Mouse (Mus musculus) midbrain, embryonic 14.5 days (tissue): ENCODE results near the gene Ssrp1. TPM values are rescaled to one million over a fixed set of nuclear protein-coding genes. Genes with fewer than 3 reads are reported as not detected.

ENCODE experiments used
- ATAC-seq: fragments of 200-750 bp; cut with Nextera tagmentation; 2 replicates; pipeline ENCODE4 v1.8.0; 2017; ENCODE audit warnings: moderate number of reproducible peaks, moderate library complexity; ENCODE audit not compliant: low FRiP score, low TSS enrichment
- DNase-seq: peaks from one replicate; pipeline ENCODE4 v3.0.0-alpha.2; 2015
- H3K27ac ChIP-seq: fragments of 300-500 bp; sonication (generic); replicated peaks from 2 replicates; pipeline ENCODE4 v1.5.1; 2014; ENCODE audit warnings: mild to moderate bottlenecking, low read depth, low read length, moderate library complexity
- H3K27me3 ChIP-seq: fragments of 300-500 bp; sonication (generic); 2 replicates; pipeline ENCODE4 v1.6.1; 2014; ENCODE audit warnings: low read length, control low read depth, mixed read lengths; ENCODE audit not compliant: control insufficient read depth, insufficient read depth
- H3K36me3 ChIP-seq: fragments of 300-500 bp; sonication (generic); 2 replicates; pipeline ENCODE4 v1.6.1; 2014; ENCODE audit warnings: low read length, control low read depth; ENCODE audit not compliant: control insufficient read depth, insufficient read depth
- H3K4me1 ChIP-seq: fragments of 300-500 bp; sonication (generic); 2 replicates; pipeline ENCODE4 v1.6.1; 2014; ENCODE audit warnings: mild to moderate bottlenecking, antibody characterized with exemption, low read length, control low read depth; ENCODE audit not compliant: control insufficient read depth, insufficient read depth
- H3K4me2 ChIP-seq: fragments of 300-500 bp; sonication (generic); 2 replicates; pipeline ENCODE4 v1.6.1; 2014; ENCODE audit warnings: mild to moderate bottlenecking, low read length, moderate library complexity
- H3K4me3 ChIP-seq: fragments of 300-500 bp; sonication (generic); replicated peaks from 2 replicates; pipeline ENCODE4 v1.5.1; 2014; ENCODE audit warnings: low read depth, low read length
- H3K9ac ChIP-seq: fragments of 300-500 bp; sonication (generic); replicated peaks from 2 replicates; pipeline ENCODE4 v1.6.1; 2014; ENCODE audit warnings: mild to moderate bottlenecking, low read length, moderate library complexity
- H3K9me3 ChIP-seq: fragments of 300-500 bp; sonication (generic); 2 replicates; pipeline ENCODE4 v1.6.1; 2016; ENCODE audit warnings: low read length, control low read depth, mixed read lengths; ENCODE audit not compliant: control insufficient read depth
- WGBS: fragments of 180-500 bp; shearing (Covaris S2); extraction: QIAGEN DNeasy Blood & Tissue Kit; methylation state at CpG from one replicate; pipeline ENCODE4 v1.1.7; 2014; 5-methylcytosine and 5-hydroxymethylcytosine counted together
- polyA plus RNA-seq: library from polyadenylated mRNA; unstranded; fragments of >200 nt; fragmentation: Nextera tagmentation; extraction: Ambion mirVana; gene quantifications from 2 replicates; pipeline ENCODE4 v1.2.1, GENCODE M21; 2014

Gene Ssrp1
- polyA plus RNA-seq, 1 experiment from 2014 or later: 204 TPM

DNA sequence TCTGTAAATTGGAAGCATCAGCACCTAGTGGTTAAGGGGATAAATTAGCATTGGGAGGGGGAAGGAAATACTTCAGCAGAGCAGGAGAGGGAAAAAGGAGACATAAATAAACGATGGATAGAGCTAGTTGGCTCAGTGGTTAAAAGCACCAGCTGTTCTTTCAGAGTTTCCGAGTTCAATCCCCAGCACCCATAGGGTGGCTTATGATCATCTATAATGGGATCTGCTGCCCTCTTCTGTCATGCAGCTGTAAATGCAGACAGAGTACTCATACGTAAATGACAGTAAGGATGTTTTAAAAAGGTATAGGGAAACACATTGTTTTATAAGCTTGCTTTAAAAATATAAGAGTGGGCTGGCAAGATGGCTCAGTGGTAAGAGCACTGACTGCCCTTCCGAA is 29.3 kb upstream of the Ssrp1 start:
- Histone ChIP-seq H3K9ac (no peak overlapping the region), H3K4me3 (no peak overlapping the region), H3K27me3 (no peaks in the 10 kb centered on the region), H3K36me3 (no peaks in the 10 kb centered on the region), H3K4me1 (no peaks in the 10 kb centered on the region), H3K4me2 (no peak overlapping the region), H3K9me3 (no peaks in the 10 kb centered on the region), H3K27ac (no peak overlapping the region)
- 25% methylated on average over 4 of the region's 4 CpGs for WGBS
- DNase-seq (peak; percentile 66), ATAC-seq (no peak)

GRCm38 (mm10) chr2:85009212-85009611 is 27.8 kb upstream of the Ssrp1 start:
- no peak for DNase-seq
- Histone ChIP-seq H3K36me3 (no peaks in the 10 kb centered on the region), H3K9me3 (no peaks in the 10 kb centered on the region), H3K27me3 (no peaks in the 10 kb centered on the region), H3K27ac (no peak overlapping the region), H3K4me3 (no peak overlapping the region), H3K4me1 (no peaks in the 10 kb centered on the region), H3K9ac (no peak overlapping the region), H3K4me2 (no peak overlapping the region)
- 85% methylated on average over 2 of the region's 2 CpGs for WGBS
- no peak for ATAC-seq

DNA sequence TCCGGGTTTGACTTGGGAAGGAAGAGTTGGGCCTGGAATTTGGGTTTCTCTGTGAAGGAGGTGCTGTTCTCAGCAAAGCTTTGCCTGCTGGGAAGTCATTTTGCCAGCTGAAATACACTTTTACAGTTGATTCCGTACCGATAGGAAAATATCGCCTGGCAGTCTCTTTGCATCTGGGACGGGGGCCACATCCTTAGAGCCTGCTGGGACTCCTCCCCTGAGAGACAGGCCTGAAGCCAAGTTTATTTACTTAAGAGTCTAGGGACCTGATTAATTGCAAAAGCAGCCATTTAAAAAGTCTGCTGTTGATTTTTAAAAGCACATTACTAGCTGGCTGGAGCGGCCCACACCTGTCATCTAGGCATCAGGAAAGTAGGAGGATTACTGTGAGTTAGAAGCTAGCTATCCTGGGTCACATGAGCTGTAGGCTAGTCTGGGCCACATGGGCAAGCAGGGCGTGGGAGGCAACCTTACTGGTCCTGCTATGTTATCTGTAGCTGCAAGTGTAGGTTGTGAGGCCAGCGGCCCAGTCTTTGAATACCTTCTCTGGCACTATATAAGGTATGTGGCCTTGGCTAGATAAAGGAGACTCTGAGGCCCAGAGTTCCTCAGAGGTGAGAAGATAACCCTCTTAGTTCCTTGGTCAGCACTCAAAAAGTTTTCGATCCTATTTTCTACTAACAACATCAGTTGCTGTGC is 25.0 kb upstream of the Ssrp1 start:
- no peak overlapping the region for H3K4me3 ChIP-seq
- ATAC-seq: no peak
- H3K27me3 ChIP-seq: no peaks in the 10 kb centered on the region
- no peaks in the 10 kb centered on the region for H3K9me3 ChIP-seq
- H3K4me1 ChIP-seq: no peaks in the 10 kb centered on the region
- H3K4me2 ChIP-seq: no peak overlapping the region
- H3K36me3 ChIP-seq: no peaks in the 10 kb centered on the region
- no peak for DNase-seq
- H3K9ac ChIP-seq: no peak overlapping the region
- H3K27ac ChIP-seq: no peak overlapping the region
- WGBS: 82% methylated on average over 9 of the region's 9 CpGs

GRCm38 (mm10) chr2:85012679-85013078 is 24.4 kb upstream of the Ssrp1 start:
- no peaks in the 10 kb centered on the region for H3K4me1 ChIP-seq
- ATAC-seq (no peak), DNase-seq (no peak)
- H3K27ac ChIP-seq: no peak overlapping the region
- H3K9me3 ChIP-seq: no peaks in the 10 kb centered on the region
- no peak overlapping the region for H3K9ac ChIP-seq
- H3K36me3 ChIP-seq: no peaks in the 10 kb centered on the region
- WGBS: 88% methylated on average over 14 of the region's 14 CpGs
- no peaks in the 10 kb centered on the region for H3K27me3 ChIP-seq
- H3K4me2 ChIP-seq: no peak overlapping the region
- no peak overlapping the region for H3K4me3 ChIP-seq

- 83% methylated on average over 5 of the region's 5 CpGs for WGBS
- no peak for ATAC-seq
Measured at GRCm38 (mm10) chr2:85013826-85014587, 23.0 kb upstream of the Ssrp1 start.

DNA sequence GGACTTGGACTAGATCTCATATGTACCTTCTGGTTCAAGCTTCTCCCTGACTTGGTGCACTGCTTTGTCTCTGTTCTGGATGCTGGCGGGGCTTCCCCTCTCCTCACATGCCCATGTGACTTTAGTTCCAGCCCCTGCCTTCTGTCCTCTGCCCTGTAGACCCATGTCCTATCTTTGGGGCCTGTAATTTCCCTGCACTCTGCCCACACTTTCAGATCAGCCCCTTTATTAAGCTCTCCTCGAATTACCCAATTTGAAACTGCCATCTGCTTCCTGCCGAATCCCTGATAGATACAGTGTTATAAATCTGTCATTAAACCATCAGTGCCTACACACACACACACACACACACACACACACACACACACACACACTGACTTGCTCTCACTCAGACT is 22.4 kb upstream of the Ssrp1 start:
- ATAC-seq (no peak), DNase-seq (no peak)
- Histone ChIP-seq H3K4me2 (no peak overlapping the region), H3K9ac (no peak overlapping the region), H3K4me3 (no peak overlapping the region), H3K4me1 (no peaks in the 10 kb centered on the region), H3K36me3 (no peaks in the 10 kb centered on the region), H3K27ac (no peak overlapping the region), H3K27me3 (no peaks in the 10 kb centered on the region), H3K9me3 (no peaks in the 10 kb centered on the region)
- 82% methylated on average over 3 of the region's 3 CpGs for WGBS

More at GRCm38 (mm10) chr2:85013826-85014587, 23.0 kb upstream of the Ssrp1 start:
- no peak overlapping the region for H3K9ac ChIP-seq
- H3K27me3 ChIP-seq: no peaks in the 10 kb centered on the region
- H3K36me3 ChIP-seq: no peaks in the 10 kb centered on the region
- H3K27ac ChIP-seq: no peak overlapping the region
- H3K4me1 ChIP-seq: no peaks in the 10 kb centered on the region
- DNase-seq: no peak
- H3K4me2 ChIP-seq: no peak overlapping the region
- H3K9me3 ChIP-seq: no peaks in the 10 kb centered on the region
- H3K4me3 ChIP-seq: no peak overlapping the region

DNA sequence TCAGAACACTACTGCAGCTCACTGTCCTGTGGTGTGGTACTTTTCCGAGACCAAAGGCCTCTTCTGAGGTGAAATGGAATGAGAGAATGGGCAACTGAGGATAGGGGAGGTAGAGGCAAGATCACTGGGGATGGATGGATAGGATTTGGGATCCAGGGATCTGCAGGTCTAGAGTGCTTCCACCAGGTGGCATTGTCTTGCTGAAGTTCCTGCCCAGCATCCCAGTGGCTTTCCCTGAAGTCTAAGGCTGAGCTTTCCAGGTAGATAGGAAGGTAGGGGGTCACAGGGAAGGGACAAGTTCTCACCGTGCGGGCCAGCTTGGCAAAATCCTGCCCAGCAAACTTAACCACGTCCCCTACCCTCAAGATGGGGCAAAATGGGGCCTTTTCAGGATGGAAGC is 15.0 kb upstream of the Ssrp1 start:
- Histone ChIP-seq H3K4me3 (no peak overlapping the region), H3K9ac (no peak overlapping the region), H3K9me3 (no peaks in the 10 kb centered on the region), H3K36me3 (no peaks in the 10 kb centered on the region), H3K27me3 (no peaks in the 10 kb centered on the region), H3K4me1 (no peaks in the 10 kb centered on the region), H3K27ac (no peak overlapping the region), H3K4me2 (no peak overlapping the region)
- WGBS: 24% methylated on average over 4 of the region's 4 CpGs
- ATAC-seq (no peak), DNase-seq (peak; percentile 58)

- no peak overlapping the region for H3K9ac ChIP-seq
- H3K27ac ChIP-seq: no peak overlapping the region
- no peak overlapping the region for H3K4me3 ChIP-seq
- H3K36me3 ChIP-seq: no peaks in the 10 kb centered on the region
- H3K4me1 ChIP-seq: no peaks in the 10 kb centered on the region
- no peak overlapping the region for H3K4me2 ChIP-seq
- no peaks in the 10 kb centered on the region for H3K9me3 ChIP-seq
- DNase-seq: no peak
- no peaks in the 10 kb centered on the region for H3K27me3 ChIP-seq
- no peak for ATAC-seq
- 86% methylated on average over 3 of the region's 3 CpGs for WGBS
Measured at GRCm38 (mm10) chr2:85026178-85026577, 10.9 kb upstream of the Ssrp1 start.

DNA sequence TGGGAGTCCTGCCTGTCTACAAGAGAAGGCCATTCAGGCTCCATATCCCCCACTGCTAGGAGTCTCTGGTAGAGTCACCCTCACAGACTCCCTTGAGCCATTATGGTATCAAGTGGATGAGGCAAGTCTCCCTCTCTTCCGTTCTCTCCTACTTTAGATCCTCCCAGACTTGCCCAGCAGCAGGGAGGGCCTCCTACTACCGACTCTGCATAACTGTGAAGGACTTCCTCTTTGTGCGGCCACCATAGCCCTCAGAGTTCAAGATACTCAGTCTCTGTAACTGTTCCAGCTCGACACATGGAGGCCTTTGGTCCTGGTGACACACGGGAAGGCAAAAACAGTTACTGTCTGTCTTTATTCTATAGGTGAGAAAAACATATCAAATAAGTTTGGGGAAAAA is 9.8 kb upstream of the Ssrp1 start:
- Histone ChIP-seq H3K4me2 (no peak overlapping the region), H3K9ac (no peak overlapping the region), H3K4me3 (no peak overlapping the region), H3K4me1 (no peaks in the 10 kb centered on the region), H3K27me3 (no peaks in the 10 kb centered on the region), H3K36me3 (no peaks in the 10 kb centered on the region), H3K27ac (no peak overlapping the region), H3K9me3 (no peaks in the 10 kb centered on the region)
- WGBS: 77% methylated on average over 5 of the region's 5 CpGs
- DNase-seq: no peak
- ATAC-seq: no peak
